Mouse (Mus musculus) testis, adult 2 months (tissue): ENCODE measurements at regions not wholly inside any gene's neighbourhood (a gene's known extent, or its start where the extent isn't known, plus 50 kb on each side); places are given as distances from the start of the nearest gene placed in this dataset.
"Not testable (repeated sequence)": the region's sequence is repeated elsewhere in the genome, so short reads cannot be mapped to it uniquely, and the experiment has no call there.

Source experiments
- CTCF ChIP-seq: fragments of 200-500 bp; IDR thresholded peaks from 2 replicates; pipeline ENCODE4 v1.5.1; 2012; ENCODE audit warnings: low read depth, mild to moderate bottlenecking, inconsistent platforms, low read length, moderate library complexity; ENCODE audit not compliant: control insufficient read depth, insufficient read depth, insufficient replicate concordance
- POLR2A ChIP-seq: fragments of 200-500 bp; IDR thresholded peaks from 2 replicates; pipeline ENCODE4 v1.6.1; 2012; ENCODE audit warnings: low read depth, mild to moderate bottlenecking, inconsistent platforms, low read length, moderate library complexity; ENCODE audit not compliant: control insufficient read depth

- TF ChIP-seq POLR2A, CTCF: not testable (repeated sequence)
Measured at GRCm38 (mm10) chr17:43161306-43161705, 108.8 kb upstream of the Adgrf1 start.
